Mouse (Mus musculus): Measurements from ENCODE around the gene Cfl1. TPM values are rescaled to one million over a fixed set of nuclear protein-coding genes. Genes with fewer than 3 reads are reported as not detected.
A peak's percentile ranks its signal among the peaks of the same experiment; 100 is the strongest.

The Cfl1 gene
- total and polyA plus RNA-seq, 2 experiments from 2014 or later, result 1,672 to 3,482 TPM

GRCm38 (mm10) chr19:5448354-5449150 lies 41.7 kb upstream of the Cfl1 start:
- Histone ChIP-seq H3K27ac (ENCODE audit: low read depth, low read length) (no peak overlapping the region), H3K27me3 (ENCODE audit: insufficient read depth, low read length) (peaks cover 44% of the 10 kb centered on the region), H3K4me1 (ENCODE audit: insufficient read depth, low read length) (0 out of 2 replicates have a peak, but pooled peaks cover 4% of the 10 kb centered on the region), H3K9ac (replicated peaks; ENCODE audit: low read length, poor library complexity, severe bottlenecking) (no peak overlapping the region), H3K36me3 (ENCODE audit: insufficient read depth, low read length) (no peaks in the 10 kb centered on the region), H3K9me3 (ENCODE audit: low read length) (no peaks in the 10 kb centered on the region), H3K4me2 (ENCODE audit: low read depth, low read length, poor library complexity, severe bottlenecking) (peak overlapping the region; percentile 97), H3K4me3 (ENCODE audit: low read depth, low read length) (peak overlapping the region; percentile 47)
- TF ChIP-seq CTCF (IDR thresholded peaks at IDR 0.05), result no peak
- WGBS, result 10% methylated on average over 36 of the region's 36 CpGs
- ATAC-seq (ENCODE audit: low FRiP score) (no peak), DNase-seq (ENCODE audit: low spot score) (no peak)

GRCm38 (mm10) chr19:5449673-5450072 lies 40.6 kb upstream of the Cfl1 start:
- 84% methylated on average over 3 of the region's 3 CpGs for WGBS
- Histone ChIP-seq H3K4me2 (ENCODE audit: low read depth, low read length, poor library complexity, severe bottlenecking) (no peak overlapping the region), H3K4me1 (ENCODE audit: insufficient read depth, low read length) (0 out of 2 replicates have a peak, but pooled peaks cover 4% of the 10 kb centered on the region), H3K27me3 (ENCODE audit: insufficient read depth, low read length) (peaks cover 44% of the 10 kb centered on the region), H3K4me3 (ENCODE audit: low read depth, low read length) (no peak overlapping the region), H3K36me3 (ENCODE audit: insufficient read depth, low read length) (0 out of 2 replicates have a peak, but pooled peaks cover 4% of the 10 kb centered on the region), H3K9ac (replicated peaks; ENCODE audit: low read length, poor library complexity, severe bottlenecking) (no peak overlapping the region), H3K9me3 (ENCODE audit: low read length) (no peaks in the 10 kb centered on the region), H3K27ac (ENCODE audit: low read depth, low read length) (no peak overlapping the region)
- DNase-seq (ENCODE audit: low spot score), result no peak
- ATAC-seq (ENCODE audit: low FRiP score), result no peak
- TF ChIP-seq CTCF (IDR thresholded peaks at IDR 0.05), result no peak

GRCm38 (mm10) chr19:5451766-5452165 lies 38.5 kb upstream of the Cfl1 start:
- H3K36me3 ChIP-seq (ENCODE audit: insufficient read depth, low read length), result 0 out of 2 replicates have a peak, but pooled peaks cover 4% of the 10 kb centered on the region
- H3K4me3 ChIP-seq (ENCODE audit: low read depth, low read length), result no peak overlapping the region
- H3K27ac ChIP-seq (ENCODE audit: low read depth, low read length), result no peak overlapping the region
- TF ChIP-seq CTCF (IDR thresholded peaks at IDR 0.05), result no peak
- peaks cover 17% of the 10 kb centered on the region for H3K4me1 ChIP-seq (ENCODE audit: insufficient read depth, low read length)
- no peak overlapping the region for H3K9ac ChIP-seq (replicated peaks; ENCODE audit: low read length, poor library complexity, severe bottlenecking)
- no peak for DNase-seq (ENCODE audit: low spot score)
- H3K4me2 ChIP-seq (ENCODE audit: low read depth, low read length, poor library complexity, severe bottlenecking), result no peak overlapping the region
- H3K27me3 ChIP-seq (ENCODE audit: insufficient read depth, low read length), result peaks cover 36% of the 10 kb centered on the region
- WGBS, result 80% methylated on average over 6 of the region's 6 CpGs
- H3K9me3 ChIP-seq (ENCODE audit: low read length), result no peaks in the 10 kb centered on the region
- ATAC-seq (ENCODE audit: low FRiP score), result no peak

GRCm38 (mm10) chr19:5455037-5455436 lies 35.2 kb upstream of the Cfl1 start:
- peak overlapping the region; percentile 92 for H3K4me2 ChIP-seq (ENCODE audit: low read depth, low read length, poor library complexity, severe bottlenecking)
- no peaks in the 10 kb centered on the region for H3K9me3 ChIP-seq (ENCODE audit: low read length)
- H3K4me1 ChIP-seq (ENCODE audit: insufficient read depth, low read length), result peaks cover 13% of the 10 kb centered on the region
- H3K9ac ChIP-seq (replicated peaks; ENCODE audit: low read length, poor library complexity, severe bottlenecking), result 0 out of 2 replicates have a peak overlapping the region, but pooled peaks have one; percentile 29
- 81% methylated on average over 12 of the region's 12 CpGs for WGBS
- 0 out of 2 replicates have a peak, but pooled peaks cover 4% of the 10 kb centered on the region for H3K36me3 ChIP-seq (ENCODE audit: insufficient read depth, low read length)
- no peak overlapping the region for H3K27ac ChIP-seq (ENCODE audit: low read depth, low read length)
- H3K27me3 ChIP-seq (ENCODE audit: insufficient read depth, low read length), result peaks cover 3% of the 10 kb centered on the region
- ATAC-seq (ENCODE audit: low FRiP score), result no peak
- TF ChIP-seq CTCF (IDR thresholded peaks at IDR 0.05), result no peak
- peak overlapping the region; percentile 80 for H3K4me3 ChIP-seq (ENCODE audit: low read depth, low read length)
- no peak for DNase-seq (ENCODE audit: low spot score)

GRCm38 (mm10) chr19:5455568-5455967 lies 34.7 kb upstream of the Cfl1 start:
- Histone ChIP-seq H3K4me2 (ENCODE audit: low read depth, low read length, poor library complexity, severe bottlenecking) (peak overlapping the region; percentile 92), H3K9ac (replicated peaks; ENCODE audit: low read length, poor library complexity, severe bottlenecking) (0 out of 2 replicates have a peak overlapping the region, but pooled peaks have one; percentile 29), H3K4me1 (ENCODE audit: insufficient read depth, low read length) (peaks cover 13% of the 10 kb centered on the region), H3K36me3 (ENCODE audit: insufficient read depth, low read length) (0 out of 2 replicates have a peak, but pooled peaks cover 4% of the 10 kb centered on the region), H3K9me3 (ENCODE audit: low read length) (no peaks in the 10 kb centered on the region), H3K27me3 (ENCODE audit: insufficient read depth, low read length) (no peaks in the 10 kb centered on the region), H3K27ac (ENCODE audit: low read depth, low read length) (no peak overlapping the region), H3K4me3 (ENCODE audit: low read depth, low read length) (peak overlapping the region; percentile 80)
- no peak for TF ChIP-seq CTCF (IDR thresholded peaks at IDR 0.05)
- DNase-seq (ENCODE audit: low spot score) (no peak), ATAC-seq (ENCODE audit: low FRiP score) (no peak)
- WGBS, result 54% methylated on average over 8 of the region's 8 CpGs
